19 mouse cellular contexts compared by ENCODE assay signal in the genomic region with DNA sequence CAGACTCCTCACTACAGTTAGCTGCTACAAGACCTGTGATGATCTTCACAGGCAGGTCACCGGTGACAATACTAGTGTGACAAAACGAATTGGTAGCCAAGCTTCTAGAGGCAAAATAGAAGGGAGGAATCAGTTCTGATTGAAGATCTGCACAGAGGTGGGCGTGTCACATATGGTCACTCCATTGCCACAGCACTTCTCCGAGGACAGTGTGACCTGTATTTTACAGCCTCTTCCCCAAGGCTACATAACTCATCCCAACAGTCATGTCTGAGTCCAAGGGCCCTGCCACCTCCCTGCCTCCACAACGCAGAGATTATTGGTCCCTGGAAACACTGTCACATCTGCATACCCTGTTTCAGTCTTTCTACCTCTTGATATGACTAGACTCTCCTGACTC. TPM values are rescaled to one million over a fixed set of nuclear protein-coding genes. Genes with fewer than 3 reads are reported as not detected.
"Had no signal": no experiment of that assay in that cellular context is flagged by ENCODE, and none has a peak within 500 bp of the region (broad histone marks: within the 10 kb centered on the region; RNA-seq: fewer than 3 reads in every experiment).

No protein-coding gene starts in this region.

- H3K36me3 ChIP-seq: limb, embryonic 10.5 days; limb, embryonic 13.5 days; liver, embryonic 12.5 days; liver, embryonic 15.5 days; lung, embryonic 15.5 days had no signal

- H3K9ac ChIP-seq: limb, embryonic 13.5 days; liver, embryonic 12.5 days; liver, embryonic 15.5 days; lung, embryonic 15.5 days had no signal

- H3K4me3 ChIP-seq: layer of hippocampus, adult 2 months; limb, embryonic 10.5 days; limb, embryonic 13.5 days; liver, embryonic 12.5 days; liver, embryonic 15.5 days; lung, embryonic 15.5 days; megakaryocyte, embryonic 14.5 days had no signal

- H3K27ac ChIP-seq: kidney, postnatal 0 days; layer of hippocampus, adult 2 months; limb, embryonic 10.5 days; limb, embryonic 13.5 days; liver, embryonic 12.5 days; liver, embryonic 15.5 days; lung, embryonic 15.5 days had no signal

- H3K9me3 ChIP-seq: limb, embryonic 10.5 days; limb, embryonic 13.5 days; liver, embryonic 12.5 days; liver, embryonic 15.5 days; lung, embryonic 15.5 days; megakaryocyte, embryonic 14.5 days had no signal

- DNase-seq: kidney, postnatal 25 days; layer of hippocampus, adult 9-11 months; liver; lung, adult 18-20 months; lung, postnatal 10 days; lung, postnatal 36 days; midbrain, embryonic 14.5 days; thymus, adult 18-20 months; thymus, postnatal 14 days; thymus, postnatal 4 days had no signal

- H3K27me3 ChIP-seq: lung, embryonic 15.5 days had no signal

- H3K4me2 ChIP-seq: limb, embryonic 13.5 days; liver, embryonic 12.5 days; liver, embryonic 15.5 days; lung, embryonic 15.5 days; midbrain, embryonic 11.5 days had no signal

RNA-seq across cellular contexts. Expression of gene 4430402I18Rik, which starts 1.6 kb away (rescaled TPM):
- polyA plus RNA-seq: limb, embryonic 10.5 days had no signal
